Mouse (Mus musculus) cortical plate, adult 2 months (tissue): Measurements from ENCODE around the gene Prkce.

Experiments
- CTCF ChIP-seq: fragments of 200-500 bp; IDR thresholded peaks from 2 replicates; pipeline ENCODE4 v1.5.1; 2011; ENCODE audit warnings: mild to moderate bottlenecking, control low read depth, low read length; ENCODE audit not compliant: insufficient read depth; ENCODE audit errors: extremely low read depth
- POLR2A ChIP-seq: fragments of 200-500 bp; IDR thresholded peaks from 2 replicates; pipeline ENCODE4 v1.6.1; 2011; ENCODE audit warnings: mild to moderate bottlenecking, low read length, control low read depth; ENCODE audit not compliant: insufficient read depth; ENCODE audit errors: extremely low read depth

DNA sequence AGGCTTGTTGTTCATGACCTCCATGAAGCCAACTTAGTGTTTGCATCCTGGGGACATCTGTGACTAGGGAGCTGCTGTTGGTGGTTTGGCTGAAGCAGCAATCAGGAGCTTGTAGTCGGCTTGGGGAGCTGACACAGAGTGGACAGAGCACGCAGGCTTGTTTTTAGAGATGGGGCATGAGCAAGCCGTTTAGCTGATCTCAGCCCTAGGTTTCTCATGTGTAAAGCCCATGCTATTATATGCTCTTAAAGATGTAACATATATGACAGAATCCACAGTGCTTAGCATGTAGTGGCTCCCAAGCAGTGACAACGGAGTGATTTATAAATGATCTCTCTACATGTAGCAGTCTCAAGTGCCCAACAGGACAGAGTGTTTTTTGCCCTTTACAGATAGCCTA, 148.3 kb downstream of the Prkce start:
- no peak for TF ChIP-seq CTCF
- TF ChIP-seq POLR2A = no peak
